Mouse (Mus musculus): ENCODE measurements at regions not wholly inside any gene's neighbourhood (a gene's known extent, or its start where the extent isn't known, plus 50 kb on each side); places are given as distances from the start of the nearest gene placed in this dataset.
A peak's percentile ranks its signal among the peaks of the same experiment; 100 is the strongest.

- ATAC-seq: no peak
- no peak for TF ChIP-seq CTCF (IDR thresholded peaks at IDR 0.05; ENCODE audit: low read depth)
- Histone ChIP-seq H3K4me2 (replicated peaks; ENCODE audit: low read depth) (no peak overlapping the region), H3K4me1 (replicated peaks; ENCODE audit: control insufficient read depth, insufficient read depth, low read length) (no peaks in the 10 kb centered on the region), H3K27ac (ENCODE audit: low read depth, low read length) (no peak overlapping the region), H3K36me3 (ENCODE audit: control insufficient read depth, insufficient read depth) (no peaks in the 10 kb centered on the region), H3K9me3 (ENCODE audit: control insufficient read depth) (no peaks in the 10 kb centered on the region), H3K27me3 (replicated peaks; ENCODE audit: control insufficient read depth, insufficient read depth, low read length) (no peaks in the 10 kb centered on the region), H3K9ac (ENCODE audit: low read depth, low read length) (no peak overlapping the region), H3K4me3 (ENCODE audit: low read depth, low read length) (no peak overlapping the region)
- WGBS: 60% methylated on average over 2 of the region's 2 CpGs
These were observed 98.7 kb upstream of the Gm6657 start for GRCm38 (mm10) chr12:78095352-78095751.

DNA sequence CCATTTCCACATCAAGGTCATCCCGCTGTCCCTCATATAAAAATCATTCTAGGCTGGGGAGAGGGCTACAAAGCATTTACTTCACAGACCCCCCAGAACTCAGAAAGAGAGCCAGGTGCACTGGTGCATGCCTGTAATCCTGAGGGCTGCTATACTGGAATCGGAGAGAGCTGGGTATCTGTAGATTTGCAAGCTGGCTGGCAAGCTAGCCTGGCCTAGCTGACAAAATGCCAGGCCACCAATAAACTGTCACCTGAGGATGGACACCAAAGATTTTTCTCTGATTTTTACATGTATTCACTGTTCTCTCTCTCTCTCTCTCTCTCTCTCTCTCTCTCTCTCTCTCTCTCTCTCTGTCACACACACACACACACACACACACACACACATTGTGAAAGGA lies 98.1 kb upstream of the Gm6657 start:
- Histone ChIP-seq H3K27ac (ENCODE audit: low read depth, low read length) (no peak overlapping the region), H3K4me1 (replicated peaks; ENCODE audit: control insufficient read depth, insufficient read depth, low read length) (no peaks in the 10 kb centered on the region), H3K9ac (ENCODE audit: low read depth, low read length) (no peak overlapping the region), H3K36me3 (ENCODE audit: control insufficient read depth, insufficient read depth) (no peaks in the 10 kb centered on the region), H3K9me3 (ENCODE audit: control insufficient read depth) (no peaks in the 10 kb centered on the region), H3K4me3 (ENCODE audit: low read depth, low read length) (no peak overlapping the region), H3K27me3 (replicated peaks; ENCODE audit: control insufficient read depth, insufficient read depth, low read length) (no peaks in the 10 kb centered on the region), H3K4me2 (replicated peaks; ENCODE audit: low read depth) (no peak overlapping the region)
- no peak for TF ChIP-seq CTCF (IDR thresholded peaks at IDR 0.05; ENCODE audit: low read depth)
- ATAC-seq: no peak
- 88% methylated on average over 2 of the region's 2 CpGs for WGBS

GRCm38 (mm10) chr12:78097119-78097518 lies 96.9 kb upstream of the Gm6657 start:
- Histone ChIP-seq H3K27ac (ENCODE audit: low read depth, low read length) (no peak overlapping the region), H3K4me3 (ENCODE audit: low read depth, low read length) (no peak overlapping the region), H3K4me1 (replicated peaks; ENCODE audit: control insufficient read depth, insufficient read depth, low read length) (no peaks in the 10 kb centered on the region), H3K9ac (ENCODE audit: low read depth, low read length) (no peak overlapping the region), H3K36me3 (ENCODE audit: control insufficient read depth, insufficient read depth) (no peaks in the 10 kb centered on the region), H3K4me2 (replicated peaks; ENCODE audit: low read depth) (no peak overlapping the region), H3K9me3 (ENCODE audit: control insufficient read depth) (no peaks in the 10 kb centered on the region), H3K27me3 (replicated peaks; ENCODE audit: control insufficient read depth, insufficient read depth, low read length) (no peaks in the 10 kb centered on the region)
- 50% methylated on average over 1 of the region's 1 CpGs for WGBS
- TF ChIP-seq CTCF (IDR thresholded peaks at IDR 0.05; ENCODE audit: low read depth): no peak
- no peak for ATAC-seq

DNA sequence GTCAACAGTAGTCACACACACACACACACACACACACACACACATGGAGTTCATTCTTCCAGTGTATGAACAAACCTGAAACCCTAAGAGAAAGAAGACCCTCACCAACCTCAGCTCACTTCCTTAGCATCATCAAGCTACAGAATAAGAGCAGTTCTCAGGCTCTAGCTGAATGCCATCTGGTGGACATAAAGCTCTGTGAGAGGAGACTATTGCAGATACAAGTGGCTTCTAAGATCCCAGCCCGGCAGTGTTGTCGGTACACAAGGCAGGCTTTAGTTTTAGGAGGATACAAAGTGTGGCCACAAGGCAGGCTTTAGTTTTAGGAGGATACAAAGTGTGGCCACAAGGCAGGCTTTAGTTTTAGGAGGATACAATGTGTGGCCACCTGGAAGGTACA lies 96.3 kb upstream of the Gm6657 start:
- H3K36me3 ChIP-seq (ENCODE audit: control insufficient read depth, insufficient read depth): no peaks in the 10 kb centered on the region
- no peak overlapping the region for H3K27ac ChIP-seq (ENCODE audit: low read depth, low read length)
- TF ChIP-seq CTCF (IDR thresholded peaks at IDR 0.05; ENCODE audit: low read depth): 0 out of 2 replicates have a peak, but pooled peaks have one; percentile 25
- 63% methylated on average over 2 of the region's 2 CpGs for WGBS
- H3K27me3 ChIP-seq (replicated peaks; ENCODE audit: control insufficient read depth, insufficient read depth, low read length): no peaks in the 10 kb centered on the region
- no peak overlapping the region for H3K9ac ChIP-seq (ENCODE audit: low read depth, low read length)
- H3K4me1 ChIP-seq (replicated peaks; ENCODE audit: control insufficient read depth, insufficient read depth, low read length): no peaks in the 10 kb centered on the region
- H3K9me3 ChIP-seq (ENCODE audit: control insufficient read depth): no peaks in the 10 kb centered on the region
- H3K4me2 ChIP-seq (replicated peaks; ENCODE audit: low read depth): no peak overlapping the region
- no peak overlapping the region for H3K4me3 ChIP-seq (ENCODE audit: low read depth, low read length)
- ATAC-seq: no peak

GRCm38 (mm10) chr12:78098765-78099194 lies 95.3 kb upstream of the Gm6657 start:
- H3K9ac ChIP-seq (ENCODE audit: low read depth, low read length): no peak overlapping the region
- no peaks in the 10 kb centered on the region for H3K4me1 ChIP-seq (replicated peaks; ENCODE audit: control insufficient read depth, insufficient read depth, low read length)
- H3K4me2 ChIP-seq (replicated peaks; ENCODE audit: low read depth): no peak overlapping the region
- no peaks in the 10 kb centered on the region for H3K27me3 ChIP-seq (replicated peaks; ENCODE audit: control insufficient read depth, insufficient read depth, low read length)
- TF ChIP-seq CTCF (IDR thresholded peaks at IDR 0.05; ENCODE audit: low read depth): no peak
- H3K9me3 ChIP-seq (ENCODE audit: control insufficient read depth): no peaks in the 10 kb centered on the region
- no peak overlapping the region for H3K27ac ChIP-seq (ENCODE audit: low read depth, low read length)
- WGBS: 60% methylated on average over 9 of the region's 9 CpGs
- no peak overlapping the region for H3K4me3 ChIP-seq (ENCODE audit: low read depth, low read length)
- no peak for ATAC-seq
- no peaks in the 10 kb centered on the region for H3K36me3 ChIP-seq (ENCODE audit: control insufficient read depth, insufficient read depth)

GRCm38 (mm10) chr12:78099761-78100160 lies 94.3 kb upstream of the Gm6657 start:
- no peak for ATAC-seq
- Histone ChIP-seq H3K4me2 (replicated peaks; ENCODE audit: low read depth) (no peak overlapping the region), H3K9ac (ENCODE audit: low read depth, low read length) (no peak overlapping the region), H3K4me1 (replicated peaks; ENCODE audit: control insufficient read depth, insufficient read depth, low read length) (no peaks in the 10 kb centered on the region), H3K4me3 (ENCODE audit: low read depth, low read length) (no peak overlapping the region), H3K27me3 (replicated peaks; ENCODE audit: control insufficient read depth, insufficient read depth, low read length) (no peaks in the 10 kb centered on the region), H3K9me3 (ENCODE audit: control insufficient read depth) (no peaks in the 10 kb centered on the region), H3K36me3 (ENCODE audit: control insufficient read depth, insufficient read depth) (no peaks in the 10 kb centered on the region), H3K27ac (ENCODE audit: low read depth, low read length) (no peak overlapping the region)
- no peak for TF ChIP-seq CTCF (IDR thresholded peaks at IDR 0.05; ENCODE audit: low read depth)
- WGBS: 50% methylated on average over 4 of the region's 4 CpGs

DNA sequence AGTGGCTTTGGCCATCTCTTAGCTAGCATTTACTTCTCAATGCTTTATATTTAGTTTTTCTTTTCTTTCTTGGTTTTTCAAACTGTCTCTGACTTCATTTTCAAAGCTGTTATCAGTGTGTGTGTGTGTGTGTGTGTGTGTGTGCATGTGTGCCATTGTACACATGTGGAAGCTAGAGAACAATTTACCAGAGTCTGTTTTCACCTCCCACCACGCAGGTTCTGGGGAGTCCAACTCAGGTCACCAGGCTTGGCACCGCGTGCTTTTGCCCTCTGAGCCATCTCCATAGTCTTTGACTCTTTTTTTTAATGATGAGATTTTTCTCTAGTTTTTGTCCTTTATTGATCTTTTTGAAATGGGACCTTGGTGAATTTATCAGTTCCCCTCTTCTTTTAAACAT lies 93.3 kb upstream of the Gm6657 start:
- ATAC-seq: no peak
- Histone ChIP-seq H3K36me3 (ENCODE audit: control insufficient read depth, insufficient read depth) (no peaks in the 10 kb centered on the region), H3K9ac (ENCODE audit: low read depth, low read length) (no peak overlapping the region), H3K4me2 (replicated peaks; ENCODE audit: low read depth) (no peak overlapping the region), H3K27ac (ENCODE audit: low read depth, low read length) (no peak overlapping the region), H3K9me3 (ENCODE audit: control insufficient read depth) (no peaks in the 10 kb centered on the region), H3K4me1 (replicated peaks; ENCODE audit: control insufficient read depth, insufficient read depth, low read length) (no peaks in the 10 kb centered on the region), H3K27me3 (replicated peaks; ENCODE audit: control insufficient read depth, insufficient read depth, low read length) (no peaks in the 10 kb centered on the region), H3K4me3 (ENCODE audit: low read depth, low read length) (no peak overlapping the region)
- WGBS: 85% methylated on average over 3 of the region's 3 CpGs
- no peak for TF ChIP-seq CTCF (IDR thresholded peaks at IDR 0.05; ENCODE audit: low read depth)
